ENCODE assay signal across 19 mouse cellular contexts in genomic region chr1:120124839-120125238, GRCm38 (mm10). TPM values are rescaled to one million over a fixed set of nuclear protein-coding genes. Genes with fewer than 3 reads are reported as not detected.
A peak's percentile ranks its signal among the peaks of the same experiment; 100 is the strongest.
DNase-seq lines count a peak whose midpoint lies in the region; ATAC-seq lines count a peak whose summit lies in the region.
"Had no signal": no experiment of that assay in that cellular context is flagged by ENCODE, and none has a peak within 500 bp of the region (broad histone marks: within the 10 kb centered on the region; RNA-seq: fewer than 3 reads in every experiment).

No protein-coding gene starts in this region.

- no peak overlapping the region for H3K9ac ChIP-seq in midbrain, embryonic 13.5 days (replicated peaks)
- H3K9ac ChIP-seq: embryonic facial prominence, embryonic 13.5 days; hindbrain, embryonic 13.5 days; limb, embryonic 12.5 days; liver, postnatal 0 days; neural tube, embryonic 13.5 days had no signal

- H3K27me3 ChIP-seq in heart, embryonic 10.5 days (ENCODE audit: insufficient read depth, poor library complexity, severe bottlenecking) = no peaks in the 10 kb centered on the region
- H3K27me3 ChIP-seq in midbrain, embryonic 13.5 days = no peaks in the 10 kb centered on the region
- H3K27me3 ChIP-seq: embryonic facial prominence, embryonic 13.5 days; hindbrain, embryonic 13.5 days; limb, embryonic 12.5 days; neural tube, embryonic 13.5 days had no signal

- H3K9me3 ChIP-seq in heart, embryonic 10.5 days = no peaks in the 10 kb centered on the region
- no peaks in the 10 kb centered on the region for H3K9me3 ChIP-seq in midbrain, embryonic 13.5 days
- H3K9me3 ChIP-seq: embryonic facial prominence, embryonic 13.5 days; forebrain, embryonic 10.5 days; hindbrain, embryonic 13.5 days; limb, embryonic 12.5 days; neural tube, embryonic 13.5 days had no signal

- H3K27ac ChIP-seq in heart, embryonic 10.5 days = no peak overlapping the region
- H3K27ac ChIP-seq in midbrain, embryonic 13.5 days = no peak overlapping the region
- H3K27ac ChIP-seq: embryonic facial prominence, embryonic 13.5 days; forebrain, embryonic 10.5 days; hindbrain, embryonic 13.5 days; kidney, postnatal 0 days; limb, embryonic 12.5 days; neural tube, embryonic 13.5 days had no signal

- no peak overlapping the region for H3K4me3 ChIP-seq in heart, embryonic 10.5 days
- no peak overlapping the region for H3K4me3 ChIP-seq in midbrain, embryonic 13.5 days (replicated peaks)
- H3K4me3 ChIP-seq: embryonic facial prominence, embryonic 13.5 days; forebrain, embryonic 10.5 days; hindbrain, embryonic 13.5 days; limb, embryonic 12.5 days; neural tube, embryonic 13.5 days had no signal

- DNase-seq in heart, adult 11 months = peak; percentile 89
- DNase-seq in heart, embryonic 10.5 days (ENCODE audit: low spot score) = no peak
- peak; percentile 27 for DNase-seq in lung, postnatal 36 days
- DNase-seq in lung, postnatal 14 days = no peak
- peak; percentile 33 for DNase-seq in MEL-GATA-1-ER (ENCODE audit: extremely low read depth, low read depth)
- DNase-seq in brain, adult 2 months (ENCODE audit: low read depth, low spot score) = peak; percentile 60
- DNase-seq in spleen, adult 12 weeks (ENCODE audit: low spot score) = no peak
- DNase-seq: B cell, adult 2 months; liver, postnatal 0 days; right cerebral cortex, adult 18-20 months; thymus, postnatal 25 days had no signal

- peaks cover 9% of the 10 kb centered on the region for H3K4me1 ChIP-seq in heart, embryonic 10.5 days
- H3K4me1 ChIP-seq in midbrain, embryonic 13.5 days (replicated peaks) = peaks cover 15% of the 10 kb centered on the region

- no peak overlapping the region for H3K4me2 ChIP-seq in midbrain, embryonic 13.5 days (replicated peaks)
- H3K4me2 ChIP-seq: embryonic facial prominence, embryonic 13.5 days; hindbrain, embryonic 13.5 days; limb, embryonic 12.5 days; neural tube, embryonic 13.5 days had no signal

- no peaks in the 10 kb centered on the region for H3K36me3 ChIP-seq in heart, embryonic 10.5 days
- no peaks in the 10 kb centered on the region for H3K36me3 ChIP-seq in midbrain, embryonic 13.5 days
- H3K36me3 ChIP-seq: embryonic facial prominence, embryonic 13.5 days; forebrain, embryonic 10.5 days; hindbrain, embryonic 13.5 days; limb, embryonic 12.5 days; neural tube, embryonic 13.5 days had no signal

- 72% methylated on average over 4 of the region's 4 CpGs for WGBS in heart, embryonic 10.5 days
- 84% methylated on average over 4 of the region's 4 CpGs for WGBS in midbrain, embryonic 13.5 days

- ATAC-seq in midbrain, embryonic 13.5 days = no peak
- ATAC-seq: activated CD4-positive, CD25-positive, alpha-beta regulatory T cell, adult 4 months; liver, postnatal 0 days had no signal

RNA-seq across cellular contexts. Expression of gene 3110009E18Rik, which starts 3.9 kb away (rescaled TPM):
- 13.0 and 15.0 TPM in 2 replicates for polyA plus RNA-seq in heart, embryonic 10.5 days (2016; fragmentation: Nextera tagmentation; extraction: Ambion mirVana)
- polyA plus RNA-seq in midbrain, embryonic 13.5 days (2015; fragmentation: Nextera tagmentation; extraction: Ambion mirVana) = 20.7 and 21.8 TPM in 2 replicates

RNA-seq across cellular contexts. Expression of gene Dbi, which starts 4.0 kb away (rescaled TPM):
- polyA plus RNA-seq in heart, embryonic 10.5 days (2016; fragmentation: Nextera tagmentation; extraction: Ambion mirVana) = 647 and 658 TPM in 2 replicates
- 654 and 688 TPM in 2 replicates for polyA plus RNA-seq in midbrain, embryonic 13.5 days (2015; fragmentation: Nextera tagmentation; extraction: Ambion mirVana)

RNA-seq across cellular contexts. Expression of gene Tmem37, which starts 51.0 kb away (rescaled TPM):
- 17.5 and 22.5 TPM in 2 replicates for polyA plus RNA-seq in heart, embryonic 10.5 days (2016; fragmentation: Nextera tagmentation; extraction: Ambion mirVana)
- polyA plus RNA-seq in midbrain, embryonic 13.5 days (2015; fragmentation: Nextera tagmentation; extraction: Ambion mirVana) = 6.0 and 6.2 TPM in 2 replicates

Comparison
In these comparisons a context has a peak if more than half of its experiments do, and no peak if none do; other contexts are left out.
1. DNase-seq: peak in heart, adult 11 months (single experiment), lung, postnatal 36 days (single experiment), MEL-GATA-1-ER (single experiment) and brain, adult 2 months (single experiment); none in heart, embryonic 10.5 days (single experiment), lung, postnatal 14 days (single experiment) and spleen, adult 12 weeks (single experiment).